8 mouse cellular contexts compared by ENCODE assay signal in the genomic region with DNA sequence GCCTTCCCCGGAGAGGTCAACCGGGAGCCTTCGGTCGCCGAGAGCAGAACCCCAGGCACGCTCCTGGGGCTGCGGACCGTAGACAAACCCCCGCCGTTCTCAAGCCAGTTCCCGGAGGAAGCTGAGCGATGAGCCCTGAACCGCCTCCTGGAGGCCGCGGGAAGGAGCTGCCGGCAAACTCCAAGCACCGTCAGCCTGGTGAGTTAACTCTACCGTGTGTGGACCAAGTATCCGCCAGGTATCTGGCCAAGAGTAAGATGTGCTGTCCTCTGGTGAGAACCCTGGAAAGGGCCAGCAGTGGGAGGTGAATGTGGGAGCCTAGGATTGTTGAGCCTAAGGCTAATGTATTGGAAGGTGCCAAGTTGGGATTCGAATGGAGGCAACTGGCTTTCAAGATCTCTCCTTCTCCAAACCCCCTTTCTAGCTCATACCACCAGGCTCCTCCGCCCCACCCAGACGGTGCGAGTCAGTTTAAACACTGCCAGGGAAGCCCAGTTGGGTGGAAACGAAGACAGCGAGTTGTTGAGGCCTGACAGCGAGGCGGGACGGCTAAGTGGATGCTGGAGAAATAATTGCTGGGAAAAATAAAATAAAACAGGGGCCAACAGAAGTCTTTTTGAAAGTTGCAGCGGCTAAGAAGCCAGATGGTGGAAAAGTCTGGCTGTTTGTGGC. TPM values are rescaled to one million over a fixed set of nuclear protein-coding genes. Genes with fewer than 3 reads are reported as not detected.
DNase-seq lines count a peak whose midpoint lies in the region; ATAC-seq and TF ChIP-seq lines count a peak whose summit lies in the region.

No protein-coding gene starts in this region.

- no peak for TF ChIP-seq EP300 in heart, postnatal 0 days (IDR thresholded peaks at IDR 0.05; ENCODE audit: low read depth)

- no peak for TF ChIP-seq CTCF in heart, postnatal 0 days (IDR thresholded peaks at IDR 0.05; ENCODE audit: low read depth)
- peak; percentile 51 for TF ChIP-seq CTCF in midbrain, postnatal 0 days (IDR thresholded peaks at IDR 0.05)

- no peak overlapping the region for H3K9ac ChIP-seq in heart, postnatal 0 days (replicated peaks; ENCODE audit: low read depth, low read length)
- no peak overlapping the region for H3K9ac ChIP-seq in hindbrain, embryonic 15.5 days
- H3K9ac ChIP-seq in midbrain, postnatal 0 days (replicated peaks; ENCODE audit: low read length, poor library complexity, severe bottlenecking) = no peak overlapping the region

- peak overlapping the region; percentile 48 for H3K4me2 ChIP-seq in heart, postnatal 0 days (ENCODE audit: low read depth, low read length)
- peak overlapping the region; percentile 52 for H3K4me2 ChIP-seq in hindbrain, embryonic 15.5 days
- H3K4me2 ChIP-seq in midbrain, postnatal 0 days (ENCODE audit: low read depth, low read length, poor library complexity, severe bottlenecking) = peak overlapping the region; percentile 48

- no peaks in the 10 kb centered on the region for H3K36me3 ChIP-seq in heart, postnatal 0 days (replicated peaks; ENCODE audit: control insufficient read depth, insufficient read depth, low read length)
- H3K36me3 ChIP-seq in hindbrain, embryonic 15.5 days = no peaks in the 10 kb centered on the region
- no peaks in the 10 kb centered on the region for H3K36me3 ChIP-seq in midbrain, postnatal 0 days (ENCODE audit: insufficient read depth, low read length)

- H3K27me3 ChIP-seq in heart, postnatal 0 days (ENCODE audit: control insufficient read depth, insufficient read depth, low read length) = peaks cover 96% of the 10 kb centered on the region
- peaks cover 71% of the 10 kb centered on the region for H3K27me3 ChIP-seq in hindbrain, embryonic 15.5 days
- H3K27me3 ChIP-seq in midbrain, postnatal 0 days (ENCODE audit: insufficient read depth, low read length) = peaks cover 69% of the 10 kb centered on the region

- peak overlapping the region; percentile 34 for H3K4me3 ChIP-seq in heart, postnatal 0 days (ENCODE audit: low read depth, low read length)
- peak overlapping the region; percentile 32 for H3K4me3 ChIP-seq in hindbrain, embryonic 15.5 days
- peak overlapping the region; percentile 23 for H3K4me3 ChIP-seq in midbrain, postnatal 0 days (ENCODE audit: low read depth, low read length)

- H3K9me3 ChIP-seq in heart, postnatal 0 days (replicated peaks; ENCODE audit: control insufficient read depth, low read length) = no peaks in the 10 kb centered on the region
- H3K9me3 ChIP-seq in hindbrain, embryonic 15.5 days = no peaks in the 10 kb centered on the region
- H3K9me3 ChIP-seq in midbrain, postnatal 0 days (ENCODE audit: low read length) = no peaks in the 10 kb centered on the region

- peak; percentile 47; the same call in 1 of the 2 replicates for ATAC-seq in heart, postnatal 0 days (ENCODE audit: insufficient read depth, low read depth)
- ATAC-seq in hindbrain, embryonic 15.5 days (ENCODE audit: low FRiP score, low read depth) = peak; percentile 39; the same call in 1 of the 2 replicates
- ATAC-seq in midbrain, postnatal 0 days (ENCODE audit: low FRiP score) = peak; percentile 24; the same call in 1 of the 2 replicates
- no peak for ATAC-seq in CD4-positive, CD25-positive, alpha-beta regulatory T cell, adult 4 months
- no peak for ATAC-seq in erythroblast, adult 5-6 weeks (replicated peaks; ENCODE audit: low FRiP score, poor library complexity, severe bottlenecking)

- H3K4me1 ChIP-seq in heart, postnatal 0 days (ENCODE audit: control insufficient read depth, insufficient read depth) = peaks cover 4% of the 10 kb centered on the region; the same call in 1 of the 2 replicates
- H3K4me1 ChIP-seq in hindbrain, embryonic 15.5 days (replicated peaks) = peaks cover 5% of the 10 kb centered on the region
- H3K4me1 ChIP-seq in midbrain, postnatal 0 days (ENCODE audit: insufficient read depth, low read length) = no peaks in the 10 kb centered on the region

- no peak overlapping the region for H3K27ac ChIP-seq in heart, postnatal 0 days (ENCODE audit: low read depth)
- no peak overlapping the region for H3K27ac ChIP-seq in hindbrain, embryonic 15.5 days (replicated peaks)
- H3K27ac ChIP-seq in midbrain, postnatal 0 days (ENCODE audit: low read depth, low read length) = no peak overlapping the region

- DNase-seq in heart, postnatal 0 days (ENCODE audit: low spot score) = no peak
- DNase-seq in heart, adult 11 months = no peak
- peak; percentile 77 for DNase-seq in embryo, embryonic 10.5 days (ENCODE audit: low spot score)
- no peak for DNase-seq in midbrain, postnatal 0 days (ENCODE audit: low spot score)
- no peak for DNase-seq in B cell, adult 2 months

- 3% methylated on average over 29 of the region's 29 CpGs for WGBS in heart, postnatal 0 days
- under 1% methylated on average over 29 of the region's 29 CpGs for WGBS in hindbrain, embryonic 15.5 days
- 1% methylated on average over 28 of the region's 29 CpGs for WGBS in midbrain, postnatal 0 days

RNA-seq across cellular contexts. Expression of gene Fezf1, which starts 1.6 kb away (rescaled TPM):
- not detected in 2 replicates for total RNA-seq in heart, postnatal 0 days (2014; rRNA removed; ENCODE audit: low replicate concordance)
- polyA plus RNA-seq in heart, postnatal 0 days (2015; fragmentation: Nextera tagmentation; extraction: Ambion mirVana) = not detected in 2 replicates
- not detected in 2 replicates for polyA plus RNA-seq in hindbrain, embryonic 15.5 days (2015; fragmentation: Nextera tagmentation; extraction: Ambion mirVana)
- total RNA-seq in midbrain, postnatal 0 days (2014; rRNA removed) = 0.90 and 1.3 TPM in 2 replicates
- 5.8 and 10.8 TPM in 2 replicates for polyA plus RNA-seq in midbrain, postnatal 0 days (2015; fragmentation: Nextera tagmentation; extraction: Ambion mirVana)
- polyA plus RNA-seq in CD4-positive, CD25-positive, alpha-beta regulatory T cell, adult 4 months (2017; shearing (Covaris generic)) = not detected
- not detected in 2 replicates for total RNA-seq in erythroblast, adult 5-6 weeks (2015; ENCODE audit: low replicate concordance)
- not detected in 2 replicates for total RNA-seq in erythroblast, adult 5-6 weeks (2017; ENCODE audit: low replicate concordance)

Comparison
In these comparisons a context has a peak if more than half of its experiments do, and no peak if none do; other contexts are left out.
1. ATAC-seq: peak in heart, postnatal 0 days (single experiment), hindbrain, embryonic 15.5 days (single experiment) and midbrain, postnatal 0 days (single experiment); none in CD4-positive, CD25-positive, alpha-beta regulatory T cell, adult 4 months (single experiment) and erythroblast, adult 5-6 weeks (single experiment).
2. Peak in every context shown above with its lines, with median percentiles within 50 percentile points of each other: H3K4me2 ChIP-seq and H3K4me3 ChIP-seq.